Mouse (Mus musculus) heart, embryonic 12.5 days (tissue): ENCODE measurements around the gene Ugt1a6b. TPM values are rescaled to one million over a fixed set of nuclear protein-coding genes. Genes with fewer than 3 reads are reported as not detected.

Experiments used
- ATAC-seq: fragments of 200-750 bp; cut with Nextera tagmentation; 2 replicates; pipeline ENCODE4 v1.8.0; 2017; ENCODE audit warnings: moderate TSS enrichment, moderate library complexity; ENCODE audit not compliant: insufficient number of reproducible peaks, low FRiP score
- H3K27ac ChIP-seq: fragments of 300-500 bp; sonication (generic); 2 replicates; pipeline ENCODE4 v1.5.1; 2016; ENCODE audit warnings: mild to moderate bottlenecking, moderate library complexity; ENCODE audit not compliant: poor library complexity, severe bottlenecking
- H3K27me3 ChIP-seq: fragments of 300-500 bp; sonication (generic); replicated peaks from 2 replicates; pipeline ENCODE4 v1.6.1; 2016; ENCODE audit warnings: mild to moderate bottlenecking, moderate library complexity
- H3K36me3 ChIP-seq: fragments of 300-500 bp; sonication (generic); 2 replicates; pipeline ENCODE4 v1.6.1; 2016; ENCODE audit warnings: mild to moderate bottlenecking, moderate library complexity
- H3K4me1 ChIP-seq: fragments of 300-500 bp; sonication (generic); replicated peaks from 2 replicates; pipeline ENCODE4 v1.6.1; 2016; ENCODE audit warnings: mild to moderate bottlenecking
- H3K4me2 ChIP-seq: fragments of 300-500 bp; sonication (generic); 2 replicates; pipeline ENCODE4 v1.6.1; 2016; ENCODE audit warnings: mild to moderate bottlenecking, moderate library complexity
- H3K4me3 ChIP-seq: fragments of 300-500 bp; sonication (generic); 2 replicates; pipeline ENCODE4 v1.5.1; 2016; ENCODE audit warnings: mild to moderate bottlenecking
- H3K9ac ChIP-seq: fragments of 300-500 bp; sonication (generic); 2 replicates; pipeline ENCODE4 v1.6.1; 2016; ENCODE audit warnings: mild to moderate bottlenecking, moderate library complexity
- H3K9me3 ChIP-seq: fragments of 300-500 bp; sonication (generic); replicated peaks from 2 replicates; pipeline ENCODE4 v1.6.1; 2016; ENCODE audit warnings: mild to moderate bottlenecking, moderate library complexity
- WGBS: fragments of 180-500 bp; shearing (Covaris S2); methylation state at CpG from one replicate; pipeline ENCODE4 v1.1.7; 2016; 5-methylcytosine and 5-hydroxymethylcytosine counted together
- polyA plus RNA-seq: library from polyadenylated mRNA; unstranded; fragments of >200 nt; fragmentation: Nextera tagmentation; extraction: Ambion mirVana; gene quantifications from 2 replicates; pipeline ENCODE4 v1.2.1, GENCODE M21; 2016

The Ugt1a6b gene
- polyA plus RNA-seq, 1 experiment from 2014 or later = not detected

DNA sequence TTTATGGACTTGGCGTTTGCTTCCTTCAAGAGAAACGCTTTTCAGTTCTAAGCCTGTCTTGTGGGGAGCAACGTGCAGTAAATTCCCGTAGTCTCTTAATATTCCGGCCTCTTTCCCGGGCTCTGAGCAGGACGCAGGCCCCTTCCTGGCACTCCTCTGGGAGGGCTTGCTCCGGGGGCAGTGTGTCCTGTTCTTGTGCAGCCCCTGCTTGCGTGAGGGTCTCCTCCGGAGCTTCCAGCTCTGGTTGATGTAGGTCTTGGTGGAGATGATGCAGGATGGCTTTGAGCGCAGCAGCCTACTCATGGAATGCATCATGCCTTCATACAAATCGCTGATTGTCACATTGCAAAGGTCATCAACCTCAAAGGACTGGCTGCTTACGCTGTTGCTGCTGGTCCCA, 163.1 kb downstream of the Ugt1a6b start:
- no peak for ATAC-seq
- Histone ChIP-seq H3K4me2 (no peak overlapping the region), H3K27ac (no peak overlapping the region), H3K9me3 (no peaks in the 10 kb centered on the region), H3K27me3 (no peaks in the 10 kb centered on the region), H3K4me3 (no peak overlapping the region), H3K9ac (no peak overlapping the region), H3K4me1 (peaks cover 24% of the 10 kb centered on the region), H3K36me3 (peaks cover 91% of the 10 kb centered on the region)
- 86% methylated on average over 13 of the region's 13 CpGs for WGBS

DNA sequence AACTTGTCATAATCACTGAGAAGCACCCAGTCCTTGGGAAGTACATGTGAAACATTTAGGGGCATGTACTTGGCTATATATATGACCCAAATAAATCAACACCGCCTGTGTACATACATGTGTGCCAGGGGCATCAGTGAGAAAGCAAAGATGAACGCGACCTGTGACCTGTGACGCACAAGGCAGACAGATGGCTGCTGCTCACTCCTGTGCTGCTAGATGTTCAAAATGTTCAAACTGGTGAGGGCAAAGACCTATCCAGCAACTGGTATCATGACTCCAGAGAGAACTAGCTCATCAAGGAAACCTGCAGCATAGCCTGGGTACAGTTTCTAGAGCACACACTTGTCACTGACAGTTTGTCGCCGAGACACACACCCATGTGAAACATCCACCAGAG, 164.4 kb downstream of the Ugt1a6b start:
- no peak for ATAC-seq
- 91% methylated on average over 6 of the region's 6 CpGs for WGBS
- H3K36me3 ChIP-seq = peaks cover 91% of the 10 kb centered on the region
- H3K9me3 ChIP-seq = no peaks in the 10 kb centered on the region
- H3K4me3 ChIP-seq = no peak overlapping the region
- no peak overlapping the region for H3K9ac ChIP-seq
- H3K4me1 ChIP-seq = peaks cover 17% of the 10 kb centered on the region
- no peaks in the 10 kb centered on the region for H3K27me3 ChIP-seq
- H3K4me2 ChIP-seq = no peak overlapping the region
- no peak overlapping the region for H3K27ac ChIP-seq

DNA sequence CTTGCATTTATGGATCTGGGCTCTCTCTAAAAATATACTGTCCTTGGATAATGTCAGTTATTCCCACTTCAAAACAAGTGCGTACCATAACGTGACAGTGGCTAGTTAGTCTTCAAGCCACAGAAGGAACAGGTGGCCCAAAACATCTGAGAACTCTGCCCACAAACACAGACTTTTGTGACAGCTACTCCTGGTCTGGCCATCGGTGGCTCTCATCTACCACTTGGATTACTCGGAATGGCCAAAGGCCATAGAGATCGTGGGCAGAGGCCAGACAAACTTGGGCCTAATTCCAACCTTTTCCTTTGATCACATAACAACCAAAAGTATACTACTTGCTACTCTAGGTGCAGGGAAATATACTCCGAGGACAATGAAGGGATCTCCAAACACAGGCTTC, 165.0 kb downstream of the Ugt1a6b start:
- Histone ChIP-seq H3K27me3 (no peaks in the 10 kb centered on the region), H3K4me2 (no peak overlapping the region), H3K36me3 (peaks cover 91% of the 10 kb centered on the region), H3K4me1 (peaks cover 11% of the 10 kb centered on the region; the same call in 1 of the 2 replicates), H3K27ac (no peak overlapping the region), H3K4me3 (no peak overlapping the region), H3K9me3 (no peaks in the 10 kb centered on the region), H3K9ac (no peak overlapping the region)
- WGBS = 85% methylated on average over 6 of the region's 6 CpGs
- ATAC-seq = no peak

Other genes with a start within 250 kb of the Ugt1a6b start
- 24.1 TPM in 2 replicates for gene Dgkd, start 250.0 kb upstream of the Ugt1a6b start, polyA plus RNA-seq
- gene Usp40, start 94.7 kb upstream of the Ugt1a6b start, polyA plus RNA-seq = 32.7 and 35.4 TPM in 2 replicates
- gene Ugt1a10, start 47.9 kb upstream of the Ugt1a6b start, polyA plus RNA-seq = not detected in 2 replicates
- not detected in 2 replicates for gene Ugt1a9, start 32.5 kb upstream of the Ugt1a6b start, polyA plus RNA-seq
- not detected in 2 replicates for gene Ugt1a8, start 15.4 kb upstream of the Ugt1a6b start, polyA plus RNA-seq
- gene Ugt1a7c, start 8.2 kb upstream of the Ugt1a6b start, polyA plus RNA-seq = 0.58 and 0.78 TPM in 2 replicates
- not detected in 2 replicates for gene Ugt1a6a, start 31.6 kb downstream of the Ugt1a6b start, polyA plus RNA-seq
- gene Ugt1a5, start 62.8 kb downstream of the Ugt1a6b start, polyA plus RNA-seq = not detected in 2 replicates
- not detected in 2 replicates for gene Ugt1a2, start 97.3 kb downstream of the Ugt1a6b start, polyA plus RNA-seq
- 7.6 and 8.4 TPM in 2 replicates for gene Dnajb3, start 102.5 kb downstream of the Ugt1a6b start, polyA plus RNA-seq
- 0.22 TPM in 1 of 2 replicates, not detected in the other for gene Ugt1a1, start 108.7 kb downstream of the Ugt1a6b start, polyA plus RNA-seq
- 0.56 and 0.83 TPM in 2 replicates for gene Mroh2a, start 123.7 kb downstream of the Ugt1a6b start, polyA plus RNA-seq
- 141 TPM in 2 replicates for gene Hjurp, start 174.4 kb downstream of the Ugt1a6b start, polyA plus RNA-seq
- 0.05 TPM in 1 of 2 replicates, not detected in the other for gene Trpm8, start 174.4 kb downstream of the Ugt1a6b start, polyA plus RNA-seq